Mouse (Mus musculus): ENCODE measurements at regions not wholly inside any gene's neighbourhood (a gene's known extent, or its start where the extent isn't known, plus 50 kb on each side); places are given as distances from the start of the nearest gene placed in this dataset.

DNA sequence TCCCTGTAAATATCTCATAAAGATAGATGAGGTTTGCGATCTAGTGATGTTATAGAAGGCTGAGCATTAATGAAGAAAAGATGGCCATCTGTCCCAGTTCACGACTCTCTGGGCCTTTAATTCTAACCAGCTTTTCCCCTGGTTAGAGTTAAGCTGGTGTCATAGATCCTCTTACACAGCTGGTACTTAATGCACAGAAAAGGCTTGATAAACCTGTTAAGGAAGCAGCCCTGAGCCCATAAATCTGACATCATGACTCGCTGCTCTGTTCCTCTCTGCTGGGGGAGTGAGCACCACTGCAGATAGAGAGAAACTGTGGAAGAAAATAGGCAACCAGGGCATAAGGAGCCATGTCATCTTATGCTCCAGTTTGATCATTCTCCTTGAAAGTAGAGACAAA lies 316.5 kb downstream of the Etaa1 start:
- Histone ChIP-seq H3K4me3 (ENCODE audit: insufficient read depth, low read depth, low read length) (no peak overlapping the region), H3K27ac (replicated peaks; ENCODE audit: low read depth, low read length) (no peak overlapping the region), H3K4me1 (ENCODE audit: control insufficient read depth, insufficient read depth, insufficient read length, low read length) (no peaks in the 10 kb centered on the region)

DNA sequence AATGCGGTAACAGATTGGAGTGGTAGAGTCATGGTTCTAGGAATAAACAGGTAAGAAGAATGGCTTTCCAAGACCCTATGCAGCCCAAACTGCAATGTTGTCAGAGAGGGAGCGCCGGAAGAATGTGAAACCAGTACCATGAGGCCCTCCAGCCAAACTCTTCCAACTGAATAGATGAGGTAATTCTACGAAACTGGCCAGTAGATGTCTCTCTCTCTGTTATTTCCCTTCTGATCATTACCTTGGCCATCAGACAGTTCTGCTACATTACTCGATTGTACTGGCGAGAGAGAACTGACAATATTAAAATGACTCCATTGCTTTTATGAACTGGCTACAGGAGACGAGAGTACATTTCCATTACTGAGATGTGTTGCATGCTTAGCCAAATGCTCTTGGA lies 313.8 kb downstream of the Etaa1 start:
- no peaks in the 10 kb centered on the region for H3K4me1 ChIP-seq (ENCODE audit: control insufficient read depth, insufficient read depth, insufficient read length, low read length)
- H3K4me3 ChIP-seq (ENCODE audit: insufficient read depth, low read depth, low read length): no peak overlapping the region
- no peak overlapping the region for H3K27ac ChIP-seq (replicated peaks; ENCODE audit: low read depth, low read length)

DNA sequence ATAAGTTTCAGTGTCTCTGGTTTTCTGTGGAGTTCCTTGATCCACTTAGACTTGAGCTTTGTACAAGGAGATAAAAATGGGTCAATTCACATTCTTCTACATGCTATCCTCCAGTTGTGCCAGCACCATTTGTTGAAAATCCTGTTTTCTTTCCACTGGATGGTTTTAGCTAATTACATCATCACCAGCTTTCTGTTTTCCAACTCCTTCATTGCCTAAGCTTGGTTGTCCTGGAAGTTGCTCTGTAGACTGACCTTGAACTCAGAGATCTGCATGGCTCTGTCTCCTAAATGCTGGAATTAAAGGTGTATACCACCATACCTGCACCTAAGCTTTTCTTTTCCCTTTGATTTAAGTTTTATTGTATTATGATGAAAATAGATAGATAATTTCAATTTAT lies 306.2 kb downstream of the Etaa1 start:
- Histone ChIP-seq H3K27ac (replicated peaks; ENCODE audit: low read depth, low read length) (no peak overlapping the region), H3K4me3 (ENCODE audit: insufficient read depth, low read depth, low read length) (no peak overlapping the region), H3K4me1 (ENCODE audit: control insufficient read depth, insufficient read depth, insufficient read length, low read length) (no peaks in the 10 kb centered on the region)

DNA sequence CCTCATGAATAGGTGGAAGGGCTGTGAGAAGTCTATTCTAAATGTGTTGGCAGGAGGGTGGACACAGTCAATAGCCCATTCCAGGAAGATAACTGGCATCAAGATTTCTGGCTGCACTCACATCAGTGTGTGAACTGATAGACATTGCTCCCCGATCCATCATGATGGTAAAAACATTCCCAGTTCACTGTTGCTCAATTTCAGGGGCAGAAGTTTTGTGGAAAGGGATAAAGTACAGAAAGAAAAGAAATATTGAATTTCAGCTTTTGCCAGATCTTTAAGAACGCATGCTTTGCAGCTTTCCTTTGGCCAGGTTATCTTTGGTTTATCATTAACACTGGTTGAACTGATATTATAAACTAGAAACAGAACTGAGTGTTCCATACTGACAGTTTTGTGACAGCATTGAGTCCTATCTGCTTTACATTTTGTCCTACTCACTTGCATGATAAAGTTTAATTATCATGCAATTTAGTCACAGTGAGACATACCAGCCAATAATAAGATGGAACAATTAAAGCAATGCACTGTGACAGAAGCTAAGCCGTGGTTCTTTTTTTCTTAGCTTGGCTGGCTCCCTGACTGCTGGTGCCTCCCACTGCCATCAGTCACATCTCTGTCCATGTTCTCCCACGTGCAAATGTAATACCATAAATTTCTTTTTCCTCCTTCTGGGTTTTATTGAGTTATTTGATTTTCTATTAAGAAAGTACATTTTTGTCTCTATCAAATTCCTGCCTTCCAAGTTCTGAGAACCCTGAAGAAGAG lies 302.1 kb downstream of the Etaa1 start:
- H3K4me1 ChIP-seq (ENCODE audit: control insufficient read depth, insufficient read depth, insufficient read length, low read length): no peaks in the 10 kb centered on the region
- H3K27ac ChIP-seq (replicated peaks; ENCODE audit: low read depth, low read length): no peak overlapping the region
- no peak overlapping the region for H3K4me3 ChIP-seq (ENCODE audit: insufficient read depth, low read depth, low read length)

DNA sequence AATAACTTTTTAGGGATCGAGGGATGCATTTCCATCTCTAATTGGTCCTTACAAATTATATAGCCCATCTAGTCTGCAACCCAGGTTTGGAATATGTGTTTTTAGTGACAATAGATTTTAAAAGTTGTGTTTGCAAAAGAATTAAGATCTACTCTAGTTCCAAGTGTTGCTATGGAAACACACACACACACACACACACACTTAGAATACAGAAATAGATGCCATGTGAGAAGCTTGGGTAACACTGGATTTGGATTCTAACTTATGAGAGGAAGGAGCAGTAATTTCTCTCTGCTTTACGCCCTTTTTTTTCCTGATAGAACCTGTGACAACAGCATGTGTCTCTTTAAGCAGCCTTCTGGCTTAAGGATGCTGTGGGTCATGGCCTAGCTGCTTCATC lies 297.8 kb downstream of the Etaa1 start:
- Histone ChIP-seq H3K4me3 (ENCODE audit: insufficient read depth, low read depth, low read length) (no peak overlapping the region), H3K4me1 (ENCODE audit: control insufficient read depth, insufficient read depth, insufficient read length, low read length) (no peaks in the 10 kb centered on the region), H3K27ac (replicated peaks; ENCODE audit: low read depth, low read length) (no peak overlapping the region)

DNA sequence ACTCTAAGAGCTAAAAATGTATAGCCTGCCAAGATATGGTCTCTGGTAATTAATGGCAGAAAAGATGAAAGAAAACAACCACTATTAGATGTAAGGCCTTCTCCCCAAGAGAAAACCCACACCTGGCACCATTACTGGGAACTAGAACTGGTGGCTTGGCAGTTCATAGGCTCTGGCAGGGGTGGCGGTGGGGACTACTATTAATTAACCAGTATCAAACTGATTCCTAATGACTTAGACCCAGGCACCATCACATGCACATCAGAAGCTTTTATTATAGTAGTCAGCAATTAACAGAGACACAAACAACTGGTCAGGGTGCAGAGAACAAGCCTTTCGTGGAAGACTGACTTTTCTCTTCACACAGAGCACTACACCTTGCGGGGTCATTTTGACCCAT lies 296.0 kb downstream of the Etaa1 start:
- H3K27ac ChIP-seq (replicated peaks; ENCODE audit: low read depth, low read length): no peak overlapping the region
- H3K4me1 ChIP-seq (ENCODE audit: control insufficient read depth, insufficient read depth, insufficient read length, low read length): no peaks in the 10 kb centered on the region
- H3K4me3 ChIP-seq (ENCODE audit: insufficient read depth, low read depth, low read length): no peak overlapping the region

DNA sequence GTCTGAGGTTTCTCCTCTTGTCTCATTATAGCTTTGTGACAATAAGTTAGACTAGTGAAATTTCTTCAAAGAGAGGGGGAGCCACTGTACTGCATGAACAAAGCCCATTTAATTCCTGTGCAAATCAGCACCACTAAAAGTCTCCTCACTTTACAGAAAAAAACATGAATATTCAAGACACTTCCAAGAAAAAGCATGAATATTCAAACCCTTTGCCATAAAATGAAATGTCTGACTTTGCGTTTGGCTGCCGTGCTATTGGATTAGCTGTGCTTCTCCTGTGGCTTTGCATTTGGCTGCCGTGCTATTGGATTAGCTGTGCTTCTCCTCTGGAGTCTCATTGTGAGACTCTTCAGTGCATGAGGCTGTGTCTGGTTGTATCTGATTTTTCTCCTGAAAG lies 295.4 kb downstream of the Etaa1 start:
- H3K27ac ChIP-seq (replicated peaks; ENCODE audit: low read depth, low read length): no peak overlapping the region
- H3K4me1 ChIP-seq (ENCODE audit: control insufficient read depth, insufficient read depth, insufficient read length, low read length): no peaks in the 10 kb centered on the region
- H3K4me3 ChIP-seq (ENCODE audit: insufficient read depth, low read depth, low read length): no peak overlapping the region

DNA sequence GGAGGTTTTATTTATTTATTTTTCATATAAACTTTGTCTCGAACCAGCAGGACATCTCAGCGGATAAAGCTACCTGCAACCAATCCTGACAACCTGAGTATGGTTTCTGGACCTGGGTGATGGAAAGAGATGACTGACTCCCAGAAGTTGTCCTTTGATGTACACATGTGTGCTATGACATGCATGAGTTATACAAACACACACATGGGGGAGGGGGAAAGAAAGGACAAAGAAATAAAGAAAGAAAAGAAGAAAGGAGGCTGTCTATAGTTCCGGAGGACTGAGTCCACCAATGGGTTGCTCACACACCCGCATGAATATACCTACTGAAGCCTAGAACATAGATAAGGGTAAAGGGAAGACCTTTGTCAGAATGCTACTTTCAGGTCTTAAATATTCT lies 295.0 kb downstream of the Etaa1 start:
- Histone ChIP-seq H3K4me1 (ENCODE audit: control insufficient read depth, insufficient read depth, insufficient read length, low read length) (no peaks in the 10 kb centered on the region), H3K4me3 (ENCODE audit: insufficient read depth, low read depth, low read length) (no peak overlapping the region), H3K27ac (replicated peaks; ENCODE audit: low read depth, low read length) (no peak overlapping the region)

DNA sequence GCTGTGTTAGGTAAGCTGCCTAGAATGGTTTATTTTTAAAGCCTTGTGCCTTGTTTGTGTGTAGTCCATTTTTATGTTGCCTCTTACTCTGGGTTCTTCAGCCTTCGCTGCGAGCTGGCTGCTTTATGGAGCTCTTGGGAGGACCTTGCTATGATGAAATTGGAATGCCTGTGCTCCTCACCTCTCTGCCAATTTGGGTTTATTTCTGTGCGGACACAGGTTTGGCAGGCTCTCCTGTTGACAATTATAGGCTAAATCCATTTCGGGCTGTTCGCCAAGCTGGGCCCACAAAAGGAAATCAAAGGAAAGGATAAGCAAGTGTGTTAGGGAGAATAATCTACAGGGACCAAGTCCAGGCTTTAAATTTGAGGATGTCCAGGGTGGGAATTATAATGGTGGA lies 289.8 kb downstream of the Etaa1 start:
- Histone ChIP-seq H3K4me3 (ENCODE audit: insufficient read depth, low read depth, low read length) (no peak overlapping the region), H3K27ac (replicated peaks; ENCODE audit: low read depth, low read length) (no peak overlapping the region), H3K4me1 (ENCODE audit: control insufficient read depth, insufficient read depth, insufficient read length, low read length) (no peaks in the 10 kb centered on the region)

DNA sequence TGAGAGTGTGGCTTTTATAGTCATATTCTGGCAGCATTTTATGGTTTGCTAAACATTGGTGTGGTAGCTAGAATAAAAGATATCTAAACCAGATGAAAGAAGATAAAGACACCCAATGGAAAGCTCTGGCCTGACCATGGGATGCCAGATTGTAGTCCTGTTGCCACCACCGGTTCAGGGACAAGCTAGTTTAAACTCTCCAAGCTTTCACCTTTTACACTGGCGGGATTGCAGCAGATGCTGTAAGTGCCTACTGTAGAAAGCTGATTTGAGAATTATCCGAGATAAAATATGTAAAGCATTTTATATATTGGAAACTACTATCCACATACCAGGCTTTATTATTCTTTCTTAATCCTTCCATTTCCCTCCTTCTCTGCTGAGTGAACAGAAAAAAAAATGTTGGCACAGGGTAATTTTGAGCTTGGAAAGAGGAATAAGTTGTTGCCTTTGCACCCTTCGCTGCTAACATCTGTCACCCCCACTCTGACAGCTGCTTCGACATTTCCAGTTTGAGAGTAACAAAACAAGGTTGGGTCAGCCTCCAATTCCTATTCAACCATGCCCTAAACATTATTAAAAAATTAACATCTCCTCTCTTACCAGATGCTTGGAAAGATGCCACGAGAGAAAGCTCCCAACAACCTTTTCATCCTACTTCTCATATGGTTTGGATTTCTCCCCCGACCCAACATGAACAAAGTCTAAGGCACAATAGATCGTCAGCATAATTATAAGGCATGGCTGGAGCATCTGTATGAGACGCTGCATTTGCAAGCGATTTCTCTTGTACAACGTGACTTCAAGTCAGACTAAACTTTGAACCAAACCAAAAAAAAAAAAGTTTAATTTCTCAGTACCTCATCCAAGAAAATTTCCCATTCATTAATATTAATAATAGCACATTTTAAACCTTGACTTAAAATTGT lies 287.8 kb downstream of the Etaa1 start:
- H3K4me1 ChIP-seq (ENCODE audit: control insufficient read depth, insufficient read depth, insufficient read length, low read length): no peaks in the 10 kb centered on the region
- no peak overlapping the region for H3K4me3 ChIP-seq (ENCODE audit: insufficient read depth, low read depth, low read length)
- no peak overlapping the region for H3K27ac ChIP-seq (replicated peaks; ENCODE audit: low read depth, low read length)

DNA sequence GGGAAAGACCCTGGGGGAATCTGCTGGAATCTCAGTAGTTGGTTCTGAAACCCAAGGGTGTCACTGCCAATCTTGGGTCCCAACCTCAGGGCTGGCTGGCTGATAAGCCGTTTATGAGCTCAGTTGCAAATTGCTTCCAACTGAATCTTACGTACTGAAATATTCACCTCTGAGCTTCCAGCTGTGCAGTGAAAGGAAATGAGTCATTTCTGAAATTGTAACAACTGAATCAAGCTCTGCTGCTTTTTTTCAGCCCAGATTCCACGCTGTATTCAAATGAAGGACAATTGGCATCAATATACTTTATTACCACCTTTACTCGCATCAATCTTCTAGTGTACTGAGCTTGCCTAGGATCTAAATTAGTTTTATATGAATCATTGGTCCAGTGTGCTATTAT lies 272.7 kb downstream of the Etaa1 start:
- no peak overlapping the region for H3K4me3 ChIP-seq (ENCODE audit: insufficient read depth, low read depth, low read length)
- H3K4me1 ChIP-seq (ENCODE audit: control insufficient read depth, insufficient read depth, insufficient read length, low read length): no peaks in the 10 kb centered on the region
- H3K27ac ChIP-seq (replicated peaks; ENCODE audit: low read depth, low read length): no peak overlapping the region

DNA sequence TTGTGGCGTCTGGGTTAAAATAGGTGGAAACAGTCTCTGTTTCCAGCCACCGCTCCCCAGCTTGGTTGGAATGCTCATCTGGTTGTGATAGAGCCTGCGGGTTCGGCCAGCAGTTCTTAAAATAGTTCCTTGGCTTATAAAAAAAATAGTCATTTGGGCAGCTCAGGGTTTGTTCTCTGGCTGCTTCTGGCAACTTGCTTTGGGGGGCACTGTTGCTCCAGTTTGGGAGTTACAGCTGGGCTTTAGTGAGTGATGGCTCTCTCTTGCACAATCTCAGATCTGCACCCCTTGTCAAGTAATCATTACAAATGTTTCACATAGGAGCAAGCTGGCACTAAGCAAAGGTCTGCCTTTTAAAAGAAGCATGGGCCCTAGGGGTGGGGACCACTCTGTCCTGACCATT lies 268.0 kb downstream of the Etaa1 start:
- H3K4me1 ChIP-seq (ENCODE audit: control insufficient read depth, insufficient read depth, insufficient read length, low read length): no peaks in the 10 kb centered on the region; the same call in 1 of the 2 replicates
- H3K27ac ChIP-seq (replicated peaks; ENCODE audit: low read depth, low read length): no peak overlapping the region
- H3K4me3 ChIP-seq (ENCODE audit: insufficient read depth, low read depth, low read length): no peak overlapping the region

DNA sequence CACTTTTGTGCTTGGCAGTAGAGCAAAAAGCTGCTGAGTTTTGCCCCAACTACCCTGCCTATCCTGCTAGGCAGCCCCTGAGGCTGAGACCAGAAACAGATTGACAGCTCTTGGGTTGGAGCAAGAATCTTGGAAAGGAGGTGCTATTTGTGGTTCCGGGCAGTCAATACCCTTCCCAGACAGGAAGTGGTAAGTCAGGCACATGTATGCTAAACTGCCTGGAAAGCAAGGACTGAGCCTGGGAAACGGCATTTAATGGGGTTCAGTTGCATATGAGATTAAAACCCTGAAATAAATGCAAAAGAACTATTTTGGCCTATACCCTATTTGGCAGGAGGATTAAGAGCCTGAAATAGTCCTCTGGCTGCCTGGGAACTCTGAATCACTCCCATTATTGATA lies 266.9 kb downstream of the Etaa1 start:
- Histone ChIP-seq H3K4me1 (ENCODE audit: control insufficient read depth, insufficient read depth, insufficient read length, low read length) (no peaks in the 10 kb centered on the region; the same call in 1 of the 2 replicates), H3K27ac (replicated peaks; ENCODE audit: low read depth, low read length) (no peak overlapping the region; the same call in 1 of the 2 replicates)

DNA sequence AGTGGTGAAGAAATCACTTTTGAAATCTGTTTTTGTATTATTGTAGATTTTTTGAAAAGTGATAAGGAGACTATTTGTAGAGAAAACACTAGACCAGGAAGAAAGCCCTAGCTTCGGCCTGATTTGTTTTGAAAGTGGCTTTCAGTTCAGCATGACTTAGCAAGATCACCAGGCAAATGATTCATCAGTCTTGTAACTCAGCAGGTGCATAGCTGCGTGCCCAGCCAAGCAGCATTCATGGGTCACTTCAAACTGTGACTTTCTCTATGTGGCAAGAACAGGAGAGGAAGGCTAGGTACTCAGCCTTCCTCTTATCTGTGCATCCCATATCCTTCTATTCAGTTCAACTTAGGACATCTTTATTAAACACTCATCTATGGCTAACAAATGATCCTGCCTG lies 259.5 kb downstream of the Etaa1 start:
- no peak overlapping the region for H3K27ac ChIP-seq (replicated peaks; ENCODE audit: low read depth, low read length)
- H3K4me3 ChIP-seq (ENCODE audit: insufficient read depth, low read depth, low read length): no peak overlapping the region
- no peaks in the 10 kb centered on the region for H3K4me1 ChIP-seq (ENCODE audit: control insufficient read depth, insufficient read depth, insufficient read length, low read length)

More for the DNA sequence above, 266.9 kb downstream of the Etaa1 start:
- no peak overlapping the region for H3K4me3 ChIP-seq (ENCODE audit: insufficient read depth, low read depth, low read length)

DNA sequence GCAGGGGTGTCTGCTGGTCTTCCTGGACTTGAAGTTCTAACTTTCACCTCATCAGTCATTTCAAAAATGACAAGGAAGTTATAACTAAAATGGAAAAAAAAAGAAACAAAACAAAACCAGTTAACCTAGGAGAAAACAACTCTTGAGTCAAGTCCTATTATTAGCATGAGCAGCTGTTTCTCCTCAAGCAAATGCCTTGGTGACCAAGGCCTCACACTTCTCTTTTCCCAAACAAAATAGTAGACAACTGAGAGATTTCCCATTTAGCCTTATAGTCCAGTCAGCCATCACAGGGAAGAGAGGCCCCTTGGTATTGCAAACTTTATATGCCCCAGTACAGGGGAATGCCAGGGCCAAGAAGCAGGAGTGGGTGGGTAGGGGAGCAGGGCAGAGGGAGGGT lies 244.9 kb downstream of the Etaa1 start:
- Histone ChIP-seq H3K27ac (replicated peaks; ENCODE audit: low read depth, low read length) (no peak overlapping the region), H3K4me3 (ENCODE audit: insufficient read depth, low read depth, low read length) (no peak overlapping the region), H3K4me1 (ENCODE audit: control insufficient read depth, insufficient read depth, insufficient read length, low read length) (no peaks in the 10 kb centered on the region)

DNA sequence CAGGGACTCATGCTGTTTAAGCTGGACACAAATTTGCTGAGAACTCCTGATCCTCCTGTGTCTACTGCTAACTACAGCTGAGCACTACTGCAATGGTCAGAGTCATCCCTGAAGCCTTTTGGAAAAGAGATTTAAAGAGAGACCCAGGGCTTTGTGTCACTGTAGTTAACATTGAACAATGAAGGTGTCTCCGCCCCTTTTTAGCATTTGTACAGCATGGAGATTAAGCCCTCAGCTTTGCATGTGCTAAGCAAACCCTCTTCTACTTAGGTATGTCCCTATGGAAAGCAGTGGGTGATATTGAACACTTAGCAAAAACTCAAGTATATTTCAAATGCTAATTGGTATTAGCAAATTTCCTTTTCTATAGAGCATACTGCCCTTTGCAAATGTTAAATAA lies 231.6 kb downstream of the Etaa1 start:
- no peaks in the 10 kb centered on the region for H3K4me1 ChIP-seq (ENCODE audit: control insufficient read depth, insufficient read depth, insufficient read length, low read length)
- H3K4me3 ChIP-seq (ENCODE audit: insufficient read depth, low read depth, low read length): no peak overlapping the region
- no peak overlapping the region for H3K27ac ChIP-seq (replicated peaks; ENCODE audit: low read depth, low read length)

Data from brown adipose tissue, adult 24 weeks (tissue).